Mouse (Mus musculus) bone marrow, adult 2 months (tissue): ENCODE data around the gene Zfp646. TPM values are rescaled to one million over a fixed set of nuclear protein-coding genes. Genes with fewer than 3 reads are reported as not detected.

ENCODE experiments used
- H3K27ac ChIP-seq: fragments of 200-500 bp; 2 replicates; pipeline ENCODE4 v1.5.1; 2012; ENCODE audit warnings: low read depth, mild to moderate bottlenecking, control low read depth, inconsistent platforms, low read length; ENCODE audit not compliant: control insufficient read depth, poor library complexity, insufficient read depth
- H3K4me1 ChIP-seq: fragments of 200-500 bp; 2 replicates; pipeline ENCODE4 v1.6.1; 2011; ENCODE audit warnings: low read length; ENCODE audit not compliant: control insufficient read depth, insufficient read depth
- H3K4me3 ChIP-seq: fragments of 200-500 bp; replicated peaks from 2 replicates; pipeline ENCODE3; 2011; ENCODE audit warnings: mild to moderate bottlenecking, low read depth, low read length, control low read depth; ENCODE audit not compliant: control insufficient read depth
- CTCF ChIP-seq: fragments of 200-500 bp; IDR thresholded peaks from 2 replicates; pipeline ENCODE4 v1.5.1; 2011; ENCODE audit warnings: low read length, control low read depth; ENCODE audit not compliant: control insufficient read depth, insufficient read depth
- POLR2A ChIP-seq: fragments of 200-500 bp; IDR thresholded peaks from 2 replicates; pipeline ENCODE4 v1.6.1; 2011; ENCODE audit warnings: low read depth, mild to moderate bottlenecking, control low read depth, low read length, borderline replicate concordance; ENCODE audit not compliant: control insufficient read depth
- WGBS: fragments of 180-500 bp; shearing (Covaris S2); methylation state at CpG from one replicate; pipeline ENCODE4 v1.1.7; 2018; 5-methylcytosine and 5-hydroxymethylcytosine counted together
- polyA plus RNA-seq: library from polyadenylated mRNA; stranded (reverse); fragments of >200 nt; gene quantifications from 2 replicates; pipeline ENCODE4 v1.2.4, GENCODE M21; 2011; ENCODE audit warnings: low replicate concordance; ENCODE audit not compliant: missing spikeins, insufficient read depth, insufficient read length

Zfp646 gene
- polyA plus RNA-seq, 1 experiment = 24.7 TPM

GRCm38 (mm10) chr7:127849973-127850875 lies 25.8 kb upstream of the Zfp646 start:
- Histone ChIP-seq H3K4me1 (no peaks in the 10 kb centered on the region), H3K4me3 (no peak overlapping the region), H3K27ac (0 out of 2 replicates have a peak overlapping the region, but pooled peaks have one; percentile 12)
- WGBS = 57% methylated on average over 6 of the region's 6 CpGs
- TF ChIP-seq POLR2A = no peak
- TF ChIP-seq CTCF = no peak

- TF ChIP-seq CTCF = no peak
- TF ChIP-seq POLR2A = no peak
- H3K4me3 ChIP-seq = no peak overlapping the region
- 54% methylated on average over 5 of the region's 5 CpGs for WGBS
- H3K27ac ChIP-seq = no peak overlapping the region
- H3K4me1 ChIP-seq = no peaks in the 10 kb centered on the region
Measured at GRCm38 (mm10) chr7:127850906-127851305, 25.1 kb upstream of the Zfp646 start.

- WGBS = 59% methylated on average over 6 of the region's 6 CpGs
- no peak for TF ChIP-seq POLR2A
- TF ChIP-seq CTCF = no peak
Measured at GRCm38 (mm10) chr7:127858258-127858657, 17.8 kb upstream of the Zfp646 start.

DNA sequence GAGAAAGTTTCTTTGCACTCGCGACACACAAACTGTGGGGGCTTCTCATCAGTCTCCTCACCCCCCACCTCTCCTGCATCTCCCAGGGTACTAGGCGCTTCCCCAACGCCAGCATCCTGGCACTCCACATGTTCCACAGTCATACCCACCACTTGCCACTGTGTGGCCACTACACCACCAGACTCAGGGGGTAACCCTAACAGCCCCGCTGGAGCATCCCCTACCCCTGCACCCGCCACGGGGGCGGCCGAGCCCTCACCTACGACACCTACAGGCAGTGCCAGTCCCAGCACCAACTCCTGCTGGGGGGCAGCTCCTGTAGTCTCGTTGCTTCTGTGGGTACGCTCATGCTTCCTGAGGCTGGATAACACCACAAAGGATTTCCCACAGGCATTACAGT lies 9.6 kb upstream of the Zfp646 start:
- TF ChIP-seq POLR2A (no peak), CTCF (no peak)
- H3K4me3 ChIP-seq = no peak overlapping the region
- WGBS = 95% methylated on average over 12 of the region's 12 CpGs
- H3K4me1 ChIP-seq = no peaks in the 10 kb centered on the region
- H3K27ac ChIP-seq = no peak overlapping the region

More at GRCm38 (mm10) chr7:127858258-127858657, 17.8 kb upstream of the Zfp646 start:
- no peak overlapping the region for H3K4me3 ChIP-seq
- no peak overlapping the region for H3K27ac ChIP-seq
- no peaks in the 10 kb centered on the region for H3K4me1 ChIP-seq

GRCm38 (mm10) chr7:127867641-127868040 lies 8.4 kb upstream of the Zfp646 start:
- H3K4me1 ChIP-seq = no peaks in the 10 kb centered on the region
- WGBS = 94% methylated on average over 18 of the region's 18 CpGs
- TF ChIP-seq CTCF (no peak), POLR2A (no peak)

DNA sequence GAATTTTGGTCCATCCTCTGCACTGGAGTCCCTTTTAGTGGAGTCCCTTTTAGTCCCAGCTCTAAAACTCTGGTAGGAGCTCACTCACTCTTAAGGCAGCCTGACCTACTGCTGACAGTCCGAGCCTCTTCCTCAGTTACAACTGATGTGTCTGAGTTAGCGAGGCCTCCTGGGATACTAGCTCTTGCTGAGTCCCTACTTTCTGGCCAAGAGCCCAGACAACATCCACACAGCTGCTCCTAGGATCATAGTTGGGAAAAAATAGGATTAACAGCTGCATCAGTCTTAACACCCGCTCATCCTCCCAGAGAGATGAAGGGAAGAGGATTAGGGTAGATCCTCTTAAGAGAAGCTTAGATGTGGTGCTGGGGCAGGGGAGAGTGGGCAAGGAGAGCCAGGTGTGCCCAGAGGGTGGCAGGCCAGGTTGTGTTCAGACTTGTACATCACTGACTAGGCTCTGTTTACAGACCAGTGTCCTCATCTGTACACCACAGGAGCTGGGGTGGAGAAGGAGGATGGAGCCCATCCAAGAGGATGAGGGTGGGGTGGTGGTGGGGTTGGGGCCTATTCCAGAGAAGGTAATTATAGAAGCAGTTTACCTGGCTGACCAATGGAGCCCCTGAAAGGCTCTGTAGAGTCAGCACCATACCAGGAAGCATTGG lies 6.7 kb upstream of the Zfp646 start:
- no peak for TF ChIP-seq POLR2A
- TF ChIP-seq CTCF = no peak
- WGBS = 86% methylated on average over 3 of the region's 3 CpGs
- Histone ChIP-seq H3K4me3 (no peak overlapping the region), H3K4me1 (no peaks in the 10 kb centered on the region), H3K27ac (no peak overlapping the region)

More at GRCm38 (mm10) chr7:127867641-127868040, 8.4 kb upstream of the Zfp646 start:
- Histone ChIP-seq H3K4me3 (no peak overlapping the region), H3K27ac (no peak overlapping the region)

DNA sequence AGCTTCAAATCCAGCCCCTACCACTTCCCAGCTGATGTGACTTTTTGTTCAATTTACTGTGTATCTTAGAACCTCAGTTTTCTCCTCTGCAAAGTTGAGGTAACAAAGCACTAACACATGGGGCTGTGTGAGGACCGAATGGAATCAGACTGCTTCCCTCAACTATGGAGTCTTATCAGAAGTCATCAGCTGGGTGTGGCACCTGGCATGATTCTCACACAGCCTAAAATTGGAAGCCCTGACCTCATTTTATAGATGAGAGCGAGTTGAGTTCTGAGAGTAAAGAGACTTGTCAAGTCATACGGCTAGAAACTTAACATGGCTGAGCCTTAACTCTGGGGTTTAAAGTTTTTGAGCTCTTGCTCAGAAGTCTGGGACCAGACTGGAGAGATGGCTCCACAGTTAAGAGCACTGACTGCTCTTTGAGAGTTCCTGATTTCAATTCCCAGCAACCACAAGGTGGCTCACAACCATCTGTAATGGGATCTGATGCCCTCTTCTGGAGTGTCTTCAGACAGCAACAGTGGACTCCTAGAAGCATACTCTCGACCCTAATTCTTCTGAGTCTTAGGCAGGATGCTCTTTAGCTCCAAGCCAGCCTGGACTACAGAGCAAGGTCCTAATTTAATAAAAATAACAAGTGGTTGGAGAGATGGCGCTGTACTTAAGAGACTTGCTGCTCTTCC lies 5.7 kb upstream of the Zfp646 start:
- Histone ChIP-seq H3K4me1 (no peaks in the 10 kb centered on the region), H3K27ac (no peak overlapping the region), H3K4me3 (no peak overlapping the region)
- 71% methylated on average over 5 of the region's 5 CpGs for WGBS
- TF ChIP-seq CTCF (0 out of 2 replicates have a peak, but pooled peaks have one; percentile 13), POLR2A (no peak)

- TF ChIP-seq POLR2A = 0 out of 2 replicates have a peak, but pooled peaks have one; percentile 4
- TF ChIP-seq CTCF = no peak
- Histone ChIP-seq H3K4me3 (peak overlapping the region; percentile 92), H3K4me1 (no peaks in the 10 kb centered on the region), H3K27ac (peak overlapping the region; percentile 91)
- 4% methylated on average over 20 of the region's 20 CpGs for WGBS
Measured at GRCm38 (mm10) chr7:127874812-127875626, 1.0 kb upstream of the Zfp646 start.
